Mouse (Mus musculus) liver, adult (tissue): Measurements from ENCODE around the gene Apaf1.

Source experiments
- GATA4 ChIP-seq: IDR thresholded peaks from 2 replicates; pipeline ENCODE4 v1.6.1; 2014; ENCODE audit warnings: mild to moderate bottlenecking, low read length; ENCODE audit not compliant: insufficient replicate concordance

The Apaf1 gene

DNA sequence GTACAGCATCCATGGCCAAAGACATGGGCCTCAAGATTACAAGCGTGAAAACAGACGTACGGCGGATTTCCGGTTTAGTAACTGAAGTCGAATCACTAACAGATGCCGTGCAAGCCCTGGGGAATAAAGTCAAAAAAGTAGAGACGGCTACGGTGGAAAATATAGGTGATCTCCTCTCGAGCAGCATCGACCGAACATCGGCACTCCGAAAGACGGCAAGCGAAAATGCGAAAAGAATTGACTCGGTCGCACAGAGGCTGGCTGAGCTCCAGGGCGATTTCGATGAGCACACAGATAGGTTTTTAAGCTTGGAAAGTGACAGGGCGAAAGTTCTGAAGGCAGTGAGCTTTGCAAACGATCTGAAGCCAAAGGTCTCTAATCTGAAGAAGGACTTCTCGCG is 19.4 kb upstream of the Apaf1 start:
- TF ChIP-seq GATA4: no peak

DNA sequence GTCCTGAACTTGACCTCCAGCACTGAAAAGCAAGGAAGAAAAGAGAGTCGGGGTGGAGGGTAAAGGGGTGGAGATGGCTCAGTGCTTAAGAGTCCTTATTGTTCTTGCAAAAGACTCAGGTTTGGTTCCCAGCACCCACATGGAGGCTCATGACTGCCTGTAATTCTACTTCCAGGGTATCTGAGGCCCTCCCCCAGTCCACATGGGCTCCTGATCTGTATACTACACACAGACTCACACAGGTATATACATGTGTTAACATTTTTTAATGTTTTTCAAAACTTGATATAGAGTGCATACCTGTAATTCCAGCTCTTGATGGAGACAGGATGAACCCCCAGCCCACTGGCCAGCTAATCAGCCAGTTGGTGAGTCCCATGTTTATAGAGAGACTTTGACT is 17.5 kb upstream of the Apaf1 start:
- no peak for TF ChIP-seq GATA4

DNA sequence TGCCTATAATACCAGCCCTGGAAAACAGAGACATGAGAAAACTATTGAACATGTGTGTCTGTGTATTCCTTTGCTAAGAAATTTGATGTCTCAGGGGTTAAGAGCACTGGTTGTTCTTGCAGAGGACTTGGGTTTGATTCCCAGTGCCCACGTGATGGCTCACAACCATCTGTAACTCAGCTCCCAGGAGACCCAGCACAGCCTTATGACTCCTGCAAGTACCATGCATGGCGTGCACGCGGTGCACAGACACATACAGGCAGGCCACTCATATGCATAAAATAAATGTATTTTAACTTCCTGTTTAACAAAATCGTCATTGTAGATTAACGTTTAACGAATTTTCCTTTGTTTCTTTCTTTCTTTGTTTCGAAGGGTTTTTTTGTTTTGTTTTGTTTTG is 15.5 kb upstream of the Apaf1 start:
- TF ChIP-seq GATA4: no peak

DNA sequence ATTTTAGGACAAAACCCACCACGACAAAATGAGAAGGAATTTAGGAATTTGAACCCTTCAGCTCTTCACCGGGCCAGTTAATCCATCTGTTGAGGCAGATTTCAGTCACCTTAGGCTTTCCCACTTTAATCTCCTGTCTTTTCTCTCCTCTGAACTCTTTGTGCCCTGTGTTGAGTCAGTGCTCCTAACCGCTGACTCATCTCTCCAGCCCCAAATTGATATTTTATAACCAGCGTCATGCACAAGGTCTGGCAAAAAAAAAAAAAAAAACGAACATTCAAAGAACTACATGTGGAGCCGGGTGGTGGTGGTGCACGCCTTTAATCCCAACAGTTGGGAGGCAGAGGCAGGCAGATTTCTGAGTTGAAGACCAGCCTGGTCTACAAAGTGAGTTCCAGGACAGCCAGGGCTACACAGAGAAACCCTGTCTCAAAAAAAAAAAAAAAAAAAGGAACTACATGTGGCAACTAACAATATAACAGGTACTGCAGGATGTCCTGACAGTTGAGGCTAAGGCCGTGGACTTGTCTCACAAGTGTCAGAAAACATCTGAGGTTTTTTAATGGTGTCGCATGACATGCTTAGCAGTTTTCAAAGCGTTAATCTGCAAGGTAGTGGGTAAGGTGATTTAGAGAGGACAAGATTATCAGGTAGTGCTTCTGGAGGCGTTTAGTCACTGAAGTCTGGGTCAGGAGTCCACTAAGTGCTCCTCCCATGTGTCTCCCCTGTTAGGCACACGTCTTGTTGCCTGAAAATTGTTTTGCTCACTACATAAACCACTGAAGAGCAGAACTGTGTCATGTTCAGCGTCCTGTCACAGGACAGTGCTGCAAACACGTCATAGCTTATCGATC is 11.9 kb upstream of the Apaf1 start:
- no peak for TF ChIP-seq GATA4

GRCm38 (mm10) chr10:91092812-91093211 is 10.2 kb upstream of the Apaf1 start:
- TF ChIP-seq GATA4: no peak

DNA sequence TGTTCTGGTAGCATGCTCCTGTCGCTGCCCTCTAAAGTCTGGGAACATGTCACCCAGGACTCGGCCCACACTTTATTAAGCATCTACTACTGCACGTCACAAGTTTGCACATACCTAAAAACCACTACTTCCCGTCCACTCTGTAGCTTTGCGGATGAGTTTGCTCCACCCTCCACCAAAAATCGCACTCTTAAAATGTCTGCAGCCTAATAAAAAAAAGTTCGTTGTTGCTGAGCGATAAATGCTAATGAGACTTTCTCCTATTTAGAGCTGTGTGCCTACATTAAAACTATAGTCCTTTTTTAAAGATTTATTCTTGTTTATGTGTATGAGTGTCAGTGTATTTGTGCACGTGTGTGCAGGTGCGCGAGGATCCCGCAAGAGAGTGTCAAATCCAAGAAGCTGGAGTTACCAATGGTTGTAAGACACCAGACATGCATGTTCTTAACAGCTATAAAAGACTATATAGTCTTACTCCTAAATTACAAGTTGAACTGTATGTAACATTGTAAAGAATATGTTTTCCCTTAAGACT is 890 bp upstream of the Apaf1 start:
- TF ChIP-seq GATA4: no peak

DNA sequence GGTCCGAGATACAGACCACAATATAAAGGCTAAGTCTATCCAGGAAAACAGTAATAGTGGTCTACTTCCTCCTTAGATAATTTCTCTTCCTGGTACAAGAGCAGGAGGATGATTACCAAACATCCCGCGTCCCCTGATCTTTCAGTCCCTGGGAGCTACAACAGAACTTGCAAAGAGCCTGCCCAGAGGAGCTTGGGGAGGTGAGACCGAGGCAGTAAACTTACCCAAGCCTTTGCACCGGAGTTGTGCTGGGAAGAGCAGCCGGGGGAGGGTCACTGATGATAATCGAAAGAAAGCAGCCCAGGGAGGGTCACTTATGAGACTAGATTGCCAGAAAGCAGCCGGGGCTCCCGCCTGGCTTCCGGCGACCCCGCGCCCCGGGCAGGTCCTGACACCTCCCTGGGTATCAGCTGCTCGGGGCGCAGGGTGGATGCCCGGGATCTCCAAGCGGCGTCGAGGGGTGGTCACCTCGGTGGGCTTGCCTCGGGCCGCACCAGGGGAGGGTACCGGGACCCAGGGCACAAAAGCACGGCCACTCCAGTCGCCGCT is 537 bp downstream of the Apaf1 start:
- no peak; the same call in 1 of the 2 replicates for TF ChIP-seq GATA4

- no peak for TF ChIP-seq GATA4
These were observed 2.0 kb downstream of the Apaf1 start for GRCm38 (mm10) chr10:91080540-91080939.

DNA sequence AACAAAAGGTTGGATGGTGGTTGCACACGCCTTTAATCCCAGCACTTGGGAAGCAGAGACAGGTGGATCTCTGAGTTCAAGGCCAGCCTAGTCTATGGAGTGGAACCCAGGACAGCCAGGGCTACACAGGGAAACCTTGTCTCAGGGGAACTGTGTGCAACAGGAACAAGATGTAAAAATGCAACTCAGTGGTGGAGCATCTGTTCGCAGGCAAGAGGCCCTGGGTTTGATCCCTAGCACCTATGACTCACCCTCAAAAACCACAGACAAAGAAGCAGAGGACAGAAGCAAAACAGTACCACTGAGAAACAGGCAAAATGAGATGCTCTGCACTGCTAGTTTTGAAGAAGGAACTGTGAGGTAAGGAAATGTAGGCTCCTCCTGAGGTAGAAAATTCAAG is 5.9 kb downstream of the Apaf1 start:
- no peak for TF ChIP-seq GATA4

- no peak for TF ChIP-seq GATA4
These were observed 9.2 kb downstream of the Apaf1 start for GRCm38 (mm10) chr10:91073345-91073744.

DNA sequence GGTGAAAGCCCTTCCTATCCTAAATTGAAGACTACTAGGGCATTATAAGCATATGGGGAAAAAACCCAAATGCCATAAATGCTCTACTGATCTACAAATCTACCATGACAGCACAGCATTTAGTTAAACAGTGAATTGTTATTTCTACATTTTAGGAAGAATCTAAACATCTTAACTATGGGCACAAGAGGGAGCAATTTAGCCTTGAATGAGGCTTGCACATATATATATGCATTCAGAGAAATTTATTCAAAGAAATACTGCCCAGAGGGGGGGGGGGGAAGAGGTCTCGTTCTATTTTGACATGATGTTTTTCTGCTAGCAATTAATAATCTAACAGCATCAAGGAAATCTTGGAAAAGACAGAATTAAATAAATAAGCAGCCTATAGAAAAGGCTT is 10.8 kb downstream of the Apaf1 start:
- TF ChIP-seq GATA4: no peak

DNA sequence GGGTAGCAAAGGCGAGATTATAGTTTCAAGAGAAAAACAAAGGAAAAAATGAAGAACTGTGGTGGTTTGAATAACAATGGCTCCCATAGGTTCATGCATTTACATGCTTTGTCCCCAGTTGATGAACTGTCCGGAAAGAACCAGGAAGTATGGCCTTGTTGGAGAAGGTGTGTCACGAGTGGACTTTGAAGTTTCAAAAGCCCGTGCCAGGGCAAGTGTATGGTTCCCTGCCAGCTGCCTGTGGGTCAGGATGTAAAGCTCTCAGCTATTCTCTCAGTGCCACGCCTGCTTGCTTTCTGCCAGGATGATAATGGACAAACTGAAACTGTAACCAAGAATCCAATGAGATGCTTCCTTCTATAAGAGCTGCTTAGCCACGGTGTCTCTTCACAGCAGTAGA is 20.2 kb downstream of the Apaf1 start:
- TF ChIP-seq GATA4: no peak

DNA sequence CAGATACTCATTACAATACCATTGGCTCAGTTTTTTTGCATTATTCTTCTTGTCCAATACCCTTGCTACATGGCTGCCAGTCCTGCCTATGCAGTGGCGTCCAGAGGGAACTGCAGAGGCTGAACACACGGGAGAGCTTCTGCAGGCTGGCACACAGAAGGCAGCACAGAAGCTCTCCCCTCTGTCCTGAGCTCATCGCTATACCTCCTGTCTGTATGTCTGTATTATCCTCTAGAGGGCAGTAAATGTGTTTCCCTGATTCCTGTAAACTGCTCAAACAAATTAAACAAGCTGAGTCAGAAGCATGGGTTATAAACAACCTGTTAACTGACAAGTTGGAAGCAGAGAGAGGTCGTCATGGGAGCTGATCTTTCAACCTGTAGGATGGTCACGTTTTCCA is 21.8 kb downstream of the Apaf1 start:
- no peak for TF ChIP-seq GATA4

DNA sequence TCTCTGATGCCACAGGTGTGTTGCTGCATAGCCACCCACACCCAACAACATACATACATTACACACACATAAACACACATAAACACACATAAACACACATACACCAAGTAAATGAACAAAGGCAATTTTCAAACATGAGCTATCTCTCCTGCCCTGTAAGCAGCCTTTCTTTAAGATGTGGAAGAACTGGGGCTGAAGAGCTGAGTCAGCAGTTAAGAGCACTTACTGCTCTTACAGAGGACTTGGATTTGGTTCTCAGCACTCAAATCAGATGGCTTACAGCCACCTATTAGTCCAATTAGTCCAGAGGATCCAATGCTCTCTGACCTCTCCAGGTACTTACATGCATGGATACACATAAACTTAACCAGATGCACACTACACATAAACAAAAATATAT is 29.8 kb downstream of the Apaf1 start:
- TF ChIP-seq GATA4: no peak

DNA sequence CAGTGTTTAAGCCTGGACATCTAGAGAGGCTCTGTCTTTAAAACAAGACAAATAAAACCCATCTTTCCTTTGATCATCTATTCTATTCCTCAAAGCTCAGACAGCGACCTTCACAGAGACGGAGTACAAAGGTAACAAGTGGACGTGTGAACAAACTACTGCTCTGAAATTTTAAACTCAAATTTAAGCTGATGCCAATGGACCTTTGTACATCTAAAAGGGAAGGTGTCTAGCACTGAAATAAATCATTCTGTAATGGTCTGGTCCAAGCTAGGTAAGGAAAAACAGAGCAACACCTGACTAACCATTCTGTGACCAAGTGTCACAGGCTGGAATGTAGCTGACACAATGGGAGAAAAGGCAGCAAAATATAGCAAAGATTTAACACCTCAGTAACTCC is 31.4 kb downstream of the Apaf1 start:
- TF ChIP-seq GATA4: no peak

DNA sequence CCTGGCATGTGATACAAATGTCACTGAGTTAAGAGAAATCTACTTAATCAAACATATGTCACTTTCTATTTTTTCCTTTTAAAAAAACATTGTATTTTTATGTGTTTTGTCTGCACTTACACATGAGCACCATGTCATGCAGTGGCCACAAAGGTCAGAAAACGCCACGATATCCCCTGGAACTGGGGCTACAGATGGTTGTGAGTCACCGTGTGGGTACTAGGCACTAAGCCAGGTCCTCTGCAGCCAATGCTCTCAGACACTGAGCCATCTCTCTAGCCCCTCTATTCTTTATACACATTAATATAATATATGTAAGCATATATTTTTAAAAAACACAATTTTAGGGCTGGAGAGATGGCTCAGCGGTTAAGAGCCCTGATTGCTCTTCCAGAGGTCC is 32.9 kb downstream of the Apaf1 start:
- no peak for TF ChIP-seq GATA4
